Mouse (Mus musculus) small intestine, adult 2 months (tissue): ENCODE results near the gene Mlycd.

Experiments
- CTCF ChIP-seq: fragments of 200-500 bp; IDR thresholded peaks from 2 replicates; pipeline ENCODE4 v1.5.1; 2012; ENCODE audit warnings: low read depth, mild to moderate bottlenecking, control low read depth, inconsistent platforms, low read length, moderate library complexity, mixed read lengths; ENCODE audit not compliant: insufficient replicate concordance, insufficient read length; ENCODE audit errors: extremely low read depth
- POLR2A ChIP-seq: fragments of 200-500 bp; IDR thresholded peaks from 2 replicates; pipeline ENCODE4 v1.6.1; 2012; ENCODE audit warnings: low read depth, mild to moderate bottlenecking, control low read depth, inconsistent platforms, low read length, moderate library complexity

DNA sequence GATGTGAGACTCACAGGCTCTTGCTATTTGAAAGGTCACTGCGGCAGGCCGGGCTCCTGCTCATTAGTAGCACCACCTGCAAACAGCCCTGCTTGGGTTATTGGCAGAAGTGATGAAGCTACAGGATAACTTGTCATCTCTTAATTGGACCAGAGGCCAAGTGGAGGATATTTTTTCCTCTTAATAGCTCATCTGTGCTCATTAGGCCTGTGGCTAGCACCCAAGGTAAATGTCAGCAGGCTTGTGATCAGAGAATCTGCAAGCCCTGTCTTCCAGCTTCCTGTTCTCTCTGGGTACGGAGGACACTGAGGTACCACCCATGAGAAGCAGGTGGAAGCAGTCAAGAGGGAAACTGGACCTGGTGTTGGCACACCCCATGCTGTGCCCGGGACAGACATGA is 56.5 kb downstream of the Mlycd start:
- TF ChIP-seq POLR2A (no peak), CTCF (no peak)
